Mouse (Mus musculus) heart, embryonic 11.5 days (tissue): ENCODE results near the gene Mta1. TPM values are rescaled to one million over a fixed set of nuclear protein-coding genes. Genes with fewer than 3 reads are reported as not detected.

Experiments
- ATAC-seq: fragments of 200-750 bp; cut with Nextera tagmentation; replicated peaks from 2 replicates; pipeline ENCODE4 v1.8.0; 2017; ENCODE audit warnings: moderate library complexity; ENCODE audit not compliant: insufficient number of reproducible peaks, low FRiP score, low TSS enrichment
- H3K27ac ChIP-seq: fragments of 300-500 bp; sonication (generic); 2 replicates; pipeline ENCODE4 v1.5.1; 2014; ENCODE audit warnings: mild to moderate bottlenecking, low read depth, low read length
- H3K27me3 ChIP-seq: fragments of 300-500 bp; sonication (generic); 2 replicates; pipeline ENCODE4 v1.6.1; 2014; ENCODE audit warnings: mild to moderate bottlenecking, low read length, mixed read lengths; ENCODE audit not compliant: control insufficient read depth, insufficient read depth
- H3K36me3 ChIP-seq: fragments of 300-500 bp; sonication (generic); 2 replicates; pipeline ENCODE4 v1.6.1; 2014; ENCODE audit warnings: mild to moderate bottlenecking, low read length, moderate library complexity, mixed read lengths; ENCODE audit not compliant: control insufficient read depth, insufficient read depth
- H3K4me1 ChIP-seq: fragments of 300-500 bp; sonication (generic); 2 replicates; pipeline ENCODE4 v1.6.1; 2014; ENCODE audit warnings: low read length; ENCODE audit not compliant: control insufficient read depth, insufficient read depth
- H3K4me2 ChIP-seq: fragments of 300-500 bp; sonication (generic); 2 replicates; pipeline ENCODE4 v1.6.1; 2014; ENCODE audit warnings: mild to moderate bottlenecking, moderate library complexity
- H3K4me3 ChIP-seq: fragments of 300-500 bp; sonication (generic); 2 replicates; pipeline ENCODE4 v1.5.1; 2014; ENCODE audit warnings: low read depth, low read length
- H3K9ac ChIP-seq: fragments of 300-500 bp; sonication (generic); 2 replicates; pipeline ENCODE4 v1.6.1; 2014; ENCODE audit warnings: mild to moderate bottlenecking, low read depth, low read length, moderate library complexity
- H3K9me3 ChIP-seq: fragments of 300-500 bp; sonication (generic); replicated peaks from 2 replicates; pipeline ENCODE4 v1.6.1; 2016; ENCODE audit warnings: low read length; ENCODE audit not compliant: control insufficient read depth
- WGBS: fragments of 180-500 bp; shearing (Covaris S2); extraction: QIAGEN DNeasy Blood & Tissue Kit; methylation state at CpG from one replicate; pipeline ENCODE4 v1.1.7; 2014; ENCODE audit not compliant: insufficient replicate concordance; 5-methylcytosine and 5-hydroxymethylcytosine counted together
- polyA plus RNA-seq: library from polyadenylated mRNA; unstranded; fragments of >200 nt; fragmentation: Nextera tagmentation; extraction: Ambion mirVana; gene quantifications from 2 replicates; pipeline ENCODE4 v1.2.1, GENCODE M21; 2014

Gene Mta1
- 12.3 and 14.7 TPM in 2 replicates for polyA plus RNA-seq

DNA sequence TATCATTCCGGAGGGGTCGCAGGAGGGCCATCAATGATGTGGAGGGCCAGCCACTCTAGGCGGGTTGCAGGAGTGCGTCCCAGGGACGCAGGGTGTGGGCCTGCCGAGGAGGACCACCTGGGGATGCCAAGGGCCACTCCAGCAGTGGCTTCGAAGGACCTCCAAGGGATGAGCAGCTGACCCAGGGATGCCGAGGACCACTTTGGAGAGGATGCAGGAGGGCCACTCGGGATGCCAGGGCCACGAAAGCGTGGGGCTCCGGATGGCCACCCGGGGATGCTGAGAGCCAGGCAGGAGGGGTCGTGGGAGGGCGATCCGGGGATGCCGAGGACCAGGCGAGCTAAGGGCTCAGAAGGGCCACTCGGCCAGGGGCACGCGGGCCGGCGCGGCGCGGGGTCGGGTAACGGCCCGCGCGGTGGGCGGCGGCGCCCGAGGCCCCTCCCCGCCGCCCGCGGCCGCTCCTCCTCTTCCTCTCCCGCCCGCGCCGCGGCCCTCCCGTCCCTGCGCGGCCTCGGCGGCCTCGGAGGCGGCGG is at the start of gene Mta1:
Gene Mta1, plus strand, starts transcription at position 530 of the 533 bp plus-strand sequence.
- peak within 1 kb of the TSS; percentile 81 for H3K4me2 ChIP-seq
- ATAC-seq: peak; percentile 70
- no peaks in the 10 kb centered on the region for H3K9me3 ChIP-seq
- H3K36me3 ChIP-seq: no peaks in the 10 kb centered on the region
- H3K9ac ChIP-seq: peak within 1 kb of the TSS; percentile 99
- peak within 1 kb of the TSS; percentile 83 for H3K27ac ChIP-seq
- H3K4me3 ChIP-seq: peak within 1 kb of the TSS; percentile 99
- no peaks in the 10 kb centered on the region for H3K27me3 ChIP-seq
- under 1% methylated on average over 30 of the region's 53 CpGs for WGBS
- peaks cover 34% of the 10 kb centered on the region for H3K4me1 ChIP-seq

DNA sequence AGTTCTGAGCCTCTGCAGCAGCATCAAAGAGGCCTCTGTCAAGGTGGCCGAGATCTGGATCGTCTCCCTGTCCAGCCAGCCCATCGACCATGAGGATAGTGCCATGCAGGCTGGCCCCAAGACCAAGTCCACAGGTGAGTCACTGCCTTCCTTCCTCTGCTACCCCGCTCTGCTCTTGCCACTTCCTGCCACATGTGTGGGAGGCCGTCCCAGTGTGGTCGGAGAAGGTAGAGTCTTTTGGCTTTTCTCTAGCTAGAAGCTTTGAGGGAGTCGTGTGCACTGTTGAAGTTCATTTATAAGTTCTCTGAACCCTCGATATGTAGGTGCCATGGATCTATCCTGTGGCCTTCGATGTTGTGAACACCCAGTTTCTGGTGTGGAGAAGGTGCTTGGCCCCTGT is 48.2 kb upstream of the Mta1 start:
- Histone ChIP-seq H3K4me1 (peaks cover 12% of the 10 kb centered on the region), H3K9me3 (no peaks in the 10 kb centered on the region), H3K36me3 (peaks cover 8% of the 10 kb centered on the region), H3K27me3 (no peaks in the 10 kb centered on the region), H3K4me3 (no peak overlapping the region), H3K27ac (no peak overlapping the region), H3K4me2 (no peak overlapping the region), H3K9ac (no peak overlapping the region)
- no peak for ATAC-seq
- WGBS: 87% methylated on average over 9 of the region's 9 CpGs

DNA sequence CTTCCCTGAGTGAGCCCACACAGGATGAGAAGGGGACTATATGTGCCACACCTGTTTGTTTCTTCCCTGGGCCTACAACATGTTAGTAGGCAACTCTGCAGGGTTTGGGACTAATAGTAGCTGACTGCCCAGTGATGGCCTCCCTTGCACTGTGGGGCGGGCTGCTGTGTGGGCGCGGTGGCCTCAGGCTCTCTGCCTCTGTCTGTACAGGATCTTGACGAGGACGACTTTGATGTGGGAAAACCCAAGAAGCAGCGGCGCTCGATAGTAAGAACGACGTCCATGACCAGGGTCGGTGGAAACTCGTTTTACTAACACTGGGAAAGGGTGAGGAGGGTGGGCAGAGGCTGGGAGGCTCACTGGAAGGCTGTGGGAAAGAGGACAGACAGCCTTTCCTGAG is 47.4 kb upstream of the Mta1 start:
- Histone ChIP-seq H3K4me1 (peaks cover 12% of the 10 kb centered on the region), H3K9ac (no peak overlapping the region), H3K36me3 (peaks cover 8% of the 10 kb centered on the region), H3K4me3 (no peak overlapping the region), H3K9me3 (no peaks in the 10 kb centered on the region), H3K27ac (no peak overlapping the region), H3K27me3 (no peaks in the 10 kb centered on the region), H3K4me2 (no peak overlapping the region)
- no peak for ATAC-seq
- WGBS: 86% methylated on average over 12 of the region's 12 CpGs

DNA sequence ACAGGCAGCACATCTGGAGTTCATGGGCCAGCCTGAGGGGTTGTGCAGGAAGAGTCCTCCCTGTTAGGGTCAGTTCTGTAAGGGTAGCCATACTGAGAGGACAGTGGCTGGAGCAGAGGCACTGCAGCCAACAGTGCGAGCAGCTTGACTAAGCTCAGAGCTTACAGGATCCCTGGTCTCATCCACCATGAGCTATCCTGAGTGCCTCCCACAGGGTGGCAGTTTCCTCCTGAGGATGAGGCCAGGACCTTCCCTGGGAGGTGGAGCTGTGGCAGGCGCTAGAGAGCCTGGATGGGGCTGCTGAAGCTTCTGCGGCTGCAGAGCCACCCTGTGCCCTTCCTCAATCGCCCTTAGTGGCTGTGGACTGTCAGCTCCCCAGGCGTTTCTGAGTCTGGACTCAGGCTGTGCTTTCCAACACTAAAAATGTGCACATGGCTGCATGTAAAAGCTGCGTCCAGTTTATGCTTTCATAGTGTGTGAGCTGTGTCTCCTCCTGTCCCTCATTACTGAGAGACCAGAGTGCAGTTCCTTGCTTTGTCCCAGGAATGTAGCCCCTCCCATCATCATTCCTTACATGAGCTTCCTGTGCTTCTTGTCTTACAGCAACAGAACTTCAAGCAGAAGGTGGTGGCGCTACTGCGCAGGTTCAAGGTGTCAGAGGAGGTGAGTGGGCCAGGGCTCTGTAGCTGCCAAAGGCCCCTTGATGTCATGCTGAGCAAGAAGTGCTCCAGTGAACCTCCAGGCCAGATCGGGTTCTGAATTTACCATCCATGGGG is 46.3 kb upstream of the Mta1 start:
- no peaks in the 10 kb centered on the region for H3K27me3 ChIP-seq
- no peak for ATAC-seq
- no peaks in the 10 kb centered on the region for H3K9me3 ChIP-seq
- H3K36me3 ChIP-seq: peaks cover 9% of the 10 kb centered on the region
- no peak overlapping the region for H3K9ac ChIP-seq
- peak overlapping the region; percentile 63 for H3K27ac ChIP-seq
- H3K4me1 ChIP-seq: peaks cover 12% of the 10 kb centered on the region
- H3K4me3 ChIP-seq: no peak overlapping the region
- 37% methylated on average over 9 of the region's 9 CpGs for WGBS
- H3K4me2 ChIP-seq: no peak overlapping the region

DNA sequence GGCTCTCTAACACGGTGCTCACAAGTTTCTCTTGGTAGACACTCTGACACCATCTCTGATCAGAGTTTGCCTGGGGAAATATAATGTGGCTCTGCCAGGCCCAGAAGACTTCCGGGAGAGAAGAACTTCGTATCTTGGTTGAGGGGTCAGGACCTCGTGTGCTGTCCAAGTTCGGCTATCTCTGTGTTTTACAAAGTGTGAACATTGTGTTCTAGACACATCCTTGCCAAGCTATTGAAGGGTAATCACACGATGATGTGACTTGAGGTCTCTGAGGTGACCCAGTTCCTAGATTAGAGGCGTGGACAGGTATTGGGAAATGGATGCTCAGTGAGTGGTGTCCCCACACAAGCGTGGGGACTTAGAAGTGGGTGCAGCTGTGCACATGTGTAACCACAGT is 42.0 kb upstream of the Mta1 start:
- 69% methylated on average over 8 of the region's 8 CpGs for WGBS
- no peak overlapping the region for H3K4me2 ChIP-seq
- no peak overlapping the region for H3K4me3 ChIP-seq
- H3K4me1 ChIP-seq: peaks cover 10% of the 10 kb centered on the region
- H3K9me3 ChIP-seq: no peaks in the 10 kb centered on the region
- no peaks in the 10 kb centered on the region for H3K27me3 ChIP-seq
- H3K9ac ChIP-seq: no peak overlapping the region
- no peak for ATAC-seq
- peaks cover 25% of the 10 kb centered on the region for H3K36me3 ChIP-seq
- no peak overlapping the region for H3K27ac ChIP-seq

DNA sequence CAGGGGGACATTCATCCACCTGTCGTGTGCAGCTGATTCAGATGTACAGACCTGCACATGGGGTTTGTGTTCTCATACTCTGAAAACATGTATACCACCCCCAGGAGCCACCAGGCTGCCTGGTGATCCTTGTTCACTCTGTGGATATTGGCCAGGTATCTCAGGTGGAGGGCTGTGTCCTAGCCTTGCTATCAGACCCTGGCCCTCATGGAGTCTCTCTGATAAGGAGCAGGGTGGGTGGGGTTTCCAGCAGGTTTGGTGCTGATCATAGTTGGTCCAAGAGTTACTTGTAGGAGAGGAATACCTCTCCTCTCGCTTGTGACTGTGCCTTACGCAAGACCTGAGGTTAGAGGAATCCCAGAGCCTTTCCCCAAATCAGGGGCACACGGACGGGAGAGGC is 37.9 kb upstream of the Mta1 start:
- Histone ChIP-seq H3K4me1 (no peaks in the 10 kb centered on the region), H3K36me3 (peaks cover 22% of the 10 kb centered on the region), H3K27ac (no peak overlapping the region), H3K27me3 (no peaks in the 10 kb centered on the region), H3K4me2 (no peak overlapping the region), H3K9me3 (no peaks in the 10 kb centered on the region), H3K9ac (no peak overlapping the region), H3K4me3 (no peak overlapping the region)
- WGBS: 80% methylated on average over 5 of the region's 5 CpGs
- no peak for ATAC-seq

DNA sequence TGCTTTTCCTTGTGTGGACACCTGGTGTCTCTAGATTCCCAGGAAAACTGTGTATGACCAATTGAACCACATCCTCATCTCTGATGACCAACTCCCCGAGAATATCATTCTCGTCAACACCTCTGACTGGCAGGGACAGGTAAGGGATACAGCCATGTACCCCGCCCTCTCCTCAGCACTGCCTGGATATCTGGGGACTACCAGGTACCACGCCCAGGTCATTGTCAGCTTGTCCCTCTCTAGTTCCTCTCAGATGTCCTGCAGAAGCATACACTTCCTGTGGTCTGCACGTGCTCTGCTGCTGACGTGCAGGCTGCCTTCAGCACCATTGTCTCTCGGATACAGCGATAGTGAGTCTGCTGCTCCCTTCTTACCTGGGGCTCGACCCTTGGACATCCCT is 36.5 kb upstream of the Mta1 start:
- Histone ChIP-seq H3K27ac (no peak overlapping the region), H3K9me3 (no peaks in the 10 kb centered on the region), H3K4me1 (no peaks in the 10 kb centered on the region), H3K9ac (no peak overlapping the region), H3K4me2 (no peak overlapping the region), H3K27me3 (no peaks in the 10 kb centered on the region), H3K4me3 (no peak overlapping the region), H3K36me3 (peaks cover 26% of the 10 kb centered on the region)
- ATAC-seq: no peak
- WGBS: 75% methylated on average over 9 of the region's 9 CpGs

DNA sequence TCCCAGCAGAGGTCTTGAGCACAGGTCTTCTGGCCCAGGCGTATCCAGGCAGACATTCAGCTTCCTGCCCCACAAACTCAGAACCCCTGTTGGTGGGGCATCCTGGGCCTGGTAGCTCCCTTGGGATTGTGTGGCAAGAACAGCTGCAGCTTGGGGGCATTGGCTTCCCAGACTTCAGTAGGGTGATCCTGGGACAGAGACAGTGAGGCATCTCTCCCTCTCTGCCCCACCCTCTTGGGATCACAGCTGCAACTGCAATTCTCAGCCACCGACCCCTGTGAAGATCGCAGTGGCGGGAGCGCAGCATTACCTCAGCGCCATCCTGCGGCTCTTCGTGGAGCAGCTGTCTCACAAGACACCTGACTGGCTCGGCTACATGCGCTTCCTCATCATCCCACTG is 35.9 kb upstream of the Mta1 start:
- Histone ChIP-seq H3K27ac (no peak overlapping the region), H3K4me1 (no peaks in the 10 kb centered on the region), H3K27me3 (no peaks in the 10 kb centered on the region), H3K4me2 (no peak overlapping the region), H3K36me3 (peaks cover 22% of the 10 kb centered on the region), H3K4me3 (no peak overlapping the region), H3K9ac (no peak overlapping the region), H3K9me3 (no peaks in the 10 kb centered on the region)
- no peak for ATAC-seq
- 85% methylated on average over 10 of the region's 10 CpGs for WGBS

DNA sequence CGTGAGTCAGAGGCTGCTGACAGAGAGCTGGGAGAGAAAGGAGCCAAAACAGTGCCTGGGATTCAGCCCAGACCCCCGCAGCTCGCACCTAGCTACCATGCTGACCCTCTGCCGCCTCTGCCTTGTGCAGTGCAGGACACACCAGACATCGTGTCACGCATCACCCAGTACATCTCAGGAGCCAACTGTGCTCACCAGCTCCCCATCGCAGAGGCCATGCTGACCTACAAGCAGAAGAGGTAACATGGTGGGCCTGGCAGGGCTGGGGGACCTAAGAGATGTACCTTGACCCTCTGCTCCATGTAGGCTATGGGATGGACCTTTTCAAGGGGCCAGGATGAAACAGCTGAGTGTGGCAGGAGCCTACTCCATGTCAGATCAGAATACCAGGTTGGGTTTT is 34.4 kb upstream of the Mta1 start:
- Histone ChIP-seq H3K9me3 (no peaks in the 10 kb centered on the region), H3K9ac (no peak overlapping the region), H3K27me3 (no peaks in the 10 kb centered on the region), H3K27ac (no peak overlapping the region), H3K4me2 (no peak overlapping the region), H3K4me1 (no peaks in the 10 kb centered on the region), H3K36me3 (peaks cover 14% of the 10 kb centered on the region), H3K4me3 (no peak overlapping the region)
- 92% methylated on average over 7 of the region's 7 CpGs for WGBS
- ATAC-seq: no peak
